Mouse (Mus musculus) cortical plate, adult 2 months (tissue): ENCODE measurements around the gene AU022252.

Source experiments
- CTCF ChIP-seq: fragments of 200-500 bp; IDR thresholded peaks from 2 replicates; pipeline ENCODE4 v1.5.1; 2011; ENCODE audit warnings: mild to moderate bottlenecking, control low read depth, low read length; ENCODE audit not compliant: insufficient read depth; ENCODE audit errors: extremely low read depth
- POLR2A ChIP-seq: fragments of 200-500 bp; IDR thresholded peaks from 2 replicates; pipeline ENCODE4 v1.6.1; 2011; ENCODE audit warnings: mild to moderate bottlenecking, low read length, control low read depth; ENCODE audit not compliant: insufficient read depth; ENCODE audit errors: extremely low read depth

DNA sequence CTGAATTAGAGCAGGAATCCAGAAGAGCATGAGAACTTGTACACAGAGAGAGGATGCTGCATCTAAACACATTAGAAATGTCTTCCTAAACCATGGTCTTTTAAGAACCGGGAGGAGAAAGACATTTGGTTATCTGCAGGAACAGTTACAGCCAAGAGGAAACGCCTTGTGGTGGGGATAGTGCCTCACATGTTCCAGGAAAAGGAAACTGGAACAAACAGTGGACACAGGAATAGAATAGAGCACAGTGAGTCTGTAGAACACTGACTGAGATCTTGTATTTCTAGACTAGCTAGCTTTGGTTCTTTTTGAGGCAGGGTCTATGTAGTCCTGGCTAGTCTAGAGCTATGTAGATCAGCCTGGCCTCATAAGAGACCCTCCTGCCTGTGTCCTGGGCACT lies 42.7 kb upstream of the AU022252 start:
- TF ChIP-seq CTCF: no peak
- no peak for TF ChIP-seq POLR2A
